Mouse (Mus musculus): Measurements from ENCODE around the gene Phtf2.
"Not testable (repeated sequence)": the region's sequence is repeated elsewhere in the genome, so short reads cannot be mapped to it uniquely, and the experiment has no call there.

Phtf2 gene

GRCm38 (mm10) chr5:20864216-20864969 lies 17.5 kb downstream of the Phtf2 start:
- peak; percentile 43 to 52 for DNase-seq

GRCm38 (mm10) chr5:20861901-20862300 lies 20.0 kb downstream of the Phtf2 start:
- no peak for DNase-seq

GRCm38 (mm10) chr5:20860565-20860964 lies 21.4 kb downstream of the Phtf2 start:
- DNase-seq = no peak

- DNase-seq = peak; percentile 6 to 22
Observed at GRCm38 (mm10) chr5:20858404-20858803, 23.5 kb downstream of the Phtf2 start.

GRCm38 (mm10) chr5:20855066-20855465 lies 26.9 kb downstream of the Phtf2 start:
- no peak for DNase-seq

GRCm38 (mm10) chr5:20847010-20847409 lies 34.9 kb downstream of the Phtf2 start:
- no peak for DNase-seq

- DNase-seq = no peak
Observed at GRCm38 (mm10) chr5:20843816-20844215, 38.1 kb downstream of the Phtf2 start.

GRCm38 (mm10) chr5:20843405-20843804 lies 38.5 kb downstream of the Phtf2 start:
- DNase-seq = no peak

- no peak for DNase-seq
Observed at GRCm38 (mm10) chr5:20837082-20837481, 44.8 kb downstream of the Phtf2 start.

GRCm38 (mm10) chr5:20834399-20834798 lies 47.5 kb downstream of the Phtf2 start:
- no peak for DNase-seq

- no peak for DNase-seq
Observed at GRCm38 (mm10) chr5:20831433-20831832, 50.5 kb downstream of the Phtf2 start.

- no peak for DNase-seq
Observed at GRCm38 (mm10) chr5:20830717-20831116, 51.2 kb downstream of the Phtf2 start.

GRCm38 (mm10) chr5:20821647-20822046 lies 60.3 kb downstream of the Phtf2 start:
- no peak for DNase-seq

- no peak for DNase-seq
Observed at GRCm38 (mm10) chr5:20821122-20821521, 60.8 kb downstream of the Phtf2 start.

- no peak for DNase-seq
Observed at GRCm38 (mm10) chr5:20815094-20815493, 66.8 kb downstream of the Phtf2 start.

- no peak for DNase-seq
Observed at GRCm38 (mm10) chr5:20810449-20810848, 71.5 kb downstream of the Phtf2 start.

GRCm38 (mm10) chr5:20795932-20796331 lies 86.0 kb downstream of the Phtf2 start:
- no peak for DNase-seq

- peak; percentile 35 to 47 for DNase-seq
Observed at GRCm38 (mm10) chr5:20791793-20792554, 90.0 kb downstream of the Phtf2 start.

- not testable (repeated sequence) for DNase-seq
Observed at GRCm38 (mm10) chr5:20786471-20786870, 95.5 kb downstream of the Phtf2 start.

GRCm38 (mm10) chr5:20781116-20781515 lies 100.8 kb downstream of the Phtf2 start:
- DNase-seq = no peak

- no peak for DNase-seq
Observed at GRCm38 (mm10) chr5:20779191-20779590, 102.7 kb downstream of the Phtf2 start.

- no peak for DNase-seq
Observed at GRCm38 (mm10) chr5:20778274-20778984, 103.5 kb downstream of the Phtf2 start.

- no peak for DNase-seq
Observed at GRCm38 (mm10) chr5:20773341-20773740, 108.6 kb downstream of the Phtf2 start.

Measured in kidney, adult 8-10 months (tissue).